Mouse (Mus musculus): ENCODE results near the gene Rabep2. TPM values are rescaled to one million over a fixed set of nuclear protein-coding genes. Genes with fewer than 3 reads are reported as not detected.

The Rabep2 gene
- total RNA-seq, 2 experiments from 2014 or later: 14.0 to 14.9 TPM

GRCm38 (mm10) chr7:126458844-126459618 lies 30.5 kb downstream of the Rabep2 start:
- intact Hi-C loops (cut with DNase I): no loop called here
- Histone ChIP-seq H3K27ac (peak overlapping the region; percentile 99), H3K4me3 (peak overlapping the region; percentile 86)
- TF ChIP-seq CTCF (IDR thresholded peaks at IDR 0.05): peak; percentile 2; the same call in 1 of the 2 replicates
- peak; percentile 88 for DNase-seq

GRCm38 (mm10) chr7:126460623-126461399 lies 32.3 kb downstream of the Rabep2 start:
- Histone ChIP-seq H3K4me3 (peak overlapping the region; percentile 86), H3K27ac (peak overlapping the region; percentile 99)
- no peak for TF ChIP-seq CTCF (IDR thresholded peaks at IDR 0.05)
- peak; percentile 67 for DNase-seq
- intact Hi-C loops (cut with DNase I): loop anchor here (10.0 kb wide), 1 partner anchor 334 kb away; the partner anchor contains the start of genes Fam57b and Ppp4c

GRCm38 (mm10) chr7:126461626-126462025 lies 33.1 kb downstream of the Rabep2 start:
- Histone ChIP-seq H3K4me3 (peak overlapping the region; percentile 86), H3K27ac (peak overlapping the region; percentile 99)
- DNase-seq: peak; percentile 72
- intact Hi-C loops (cut with DNase I): loop anchor here (10.0 kb wide), 1 partner anchor 333 kb away; the partner anchor contains the start of genes Fam57b and Ppp4c
- no peak for TF ChIP-seq CTCF (IDR thresholded peaks at IDR 0.05)

- Histone ChIP-seq H3K27ac (peak within 1 kb of the TSS; percentile 99), H3K4me3 (peak within 1 kb of the TSS; percentile 86)
- intact Hi-C loops (cut with DNase I): loop anchor here (10.0 kb wide), 1 partner anchor 332 kb away; the partner anchor contains the start of genes Fam57b and Ppp4c
- peak; percentile 94 for DNase-seq
- TF ChIP-seq CTCF (IDR thresholded peaks at IDR 0.05): no peak
These were observed 34.4 kb downstream of the Rabep2 start, which contains the start of gene Atp2a1 for GRCm38 (mm10) chr7:126463004-126463403. Gene Atp2a1, minus strand, starts transcription at chr7:126463108.

- peak overlapping the region; percentile 86 for H3K4me3 ChIP-seq
- intact Hi-C loops (cut with DNase I): loop anchor here (10.0 kb wide), 1 partner anchor 331 kb away; the partner anchor contains the start of genes Fam57b and Ppp4c
- DNase-seq: peak; percentile 73
- no peak for TF ChIP-seq CTCF (IDR thresholded peaks at IDR 0.05)
- H3K27ac ChIP-seq: peak overlapping the region; percentile 99
These were observed 35.0 kb downstream of the Rabep2 start for GRCm38 (mm10) chr7:126463547-126463946.

GRCm38 (mm10) chr7:126464121-126464520 lies 35.6 kb downstream of the Rabep2 start:
- intact Hi-C loops (cut with DNase I): loop anchor here (10.0 kb wide), 1 partner anchor 331 kb away; the partner anchor contains the start of genes Fam57b and Ppp4c
- peak overlapping the region; percentile 99 for H3K27ac ChIP-seq

GRCm38 (mm10) chr7:126464836-126465235 lies 36.3 kb downstream of the Rabep2 start:
- peak overlapping the region; percentile 99 for H3K27ac ChIP-seq
- peak; percentile 90 for DNase-seq
- intact Hi-C loops (cut with DNase I): loop anchor here (10.0 kb wide), 1 partner anchor 330 kb away; the partner anchor contains the start of genes Fam57b and Ppp4c
- no peak for TF ChIP-seq CTCF (IDR thresholded peaks at IDR 0.05)
- H3K4me3 ChIP-seq: peak overlapping the region; percentile 86

More at GRCm38 (mm10) chr7:126464121-126464520, 35.6 kb downstream of the Rabep2 start:
- peak; percentile 92 for DNase-seq
- peak overlapping the region; percentile 86 for H3K4me3 ChIP-seq
- no peak for TF ChIP-seq CTCF (IDR thresholded peaks at IDR 0.05)

- peak; percentile 86 for DNase-seq
- intact Hi-C loops (cut with DNase I): loop anchor here (10.0 kb wide), 1 partner anchor 329 kb away; the partner anchor contains the start of genes Fam57b and Ppp4c
- Histone ChIP-seq H3K4me3 (peak overlapping the region; percentile 86), H3K27ac (peak overlapping the region; percentile 99)
- no peak for TF ChIP-seq CTCF (IDR thresholded peaks at IDR 0.05)
These were observed 36.9 kb downstream of the Rabep2 start for GRCm38 (mm10) chr7:126465246-126466030.

GRCm38 (mm10) chr7:126466116-126466515 lies 37.6 kb downstream of the Rabep2 start:
- intact Hi-C loops (cut with DNase I): loop anchor here (10.0 kb wide), 1 partner anchor 329 kb away; the partner anchor contains the start of genes Fam57b and Ppp4c

GRCm38 (mm10) chr7:126466707-126467106 lies 38.1 kb downstream of the Rabep2 start:
- intact Hi-C loops (cut with DNase I): loop anchor here (10.0 kb wide), 1 partner anchor 328 kb away; the partner anchor contains the start of genes Fam57b and Ppp4c
- Histone ChIP-seq H3K27ac (peak overlapping the region; percentile 99), H3K4me3 (peak overlapping the region; percentile 53)
- DNase-seq: peak; percentile 52
- no peak for TF ChIP-seq CTCF (IDR thresholded peaks at IDR 0.05)

More at GRCm38 (mm10) chr7:126466116-126466515, 37.6 kb downstream of the Rabep2 start:
- peak overlapping the region; percentile 53 for H3K4me3 ChIP-seq
- no peak for DNase-seq
- no peak for TF ChIP-seq CTCF (IDR thresholded peaks at IDR 0.05)
- peak overlapping the region; percentile 99 for H3K27ac ChIP-seq

- H3K27ac ChIP-seq: peak overlapping the region; percentile 99
- TF ChIP-seq CTCF (IDR thresholded peaks at IDR 0.05): peak; percentile 70
- peak overlapping the region; percentile 53 for H3K4me3 ChIP-seq
- intact Hi-C loops (cut with DNase I): loop anchor here (10.0 kb wide), 1 partner anchor 328 kb away; the partner anchor contains the start of genes Fam57b and Ppp4c
- DNase-seq: peak; percentile 72
These were observed 38.7 kb downstream of the Rabep2 start for GRCm38 (mm10) chr7:126467271-126467670.

All from gastrocnemius, adult 2 months (tissue).